Comparison of ENCODE assay signal across 17 mouse cellular contexts in genomic region chr4:33066223-33066960, GRCm38 (mm10). TPM values are rescaled to one million over a fixed set of nuclear protein-coding genes. Genes with fewer than 3 reads are reported as not detected.
DNase-seq lines count a peak whose midpoint lies in the region; ATAC-seq and TF ChIP-seq lines count a peak whose summit lies in the region.
"Had no signal": no experiment of that assay in that cellular context is flagged by ENCODE, and none has a peak within 500 bp of the region (broad histone marks: within the 10 kb centered on the region; RNA-seq: fewer than 3 reads in every experiment).

No protein-coding gene starts in this region.

- intact Hi-C loops in left cerebral cortex, postnatal 4 days (cut with DNase I): no loop called here

- H3K9ac ChIP-seq in lung, embryonic 14.5 days: no peak overlapping the region
- H3K9ac ChIP-seq in midbrain, embryonic 16.5 days (ENCODE audit: low read depth, low read length): no peak overlapping the region
- H3K9ac ChIP-seq: neural tube, embryonic 12.5 days had no signal

- DNase-seq in heart, adult 11 months: peak; percentile 70
- no peak for DNase-seq in heart, adult 9 months (ENCODE audit: low spot score in 2 of 2)
- DNase-seq in lung, embryonic 14.5 days: peak; percentile 60
- DNase-seq in lung, postnatal 10 days: no peak
- no peak for DNase-seq in neural tube, embryonic 10.5 days (ENCODE audit: extremely low spot score, low spot score)
- no peak for DNase-seq in left cerebral cortex, postnatal 4 days
- DNase-seq: kidney, adult 18-20 months; right cerebral cortex, adult 18-20 months; thymus, postnatal 14 days had no signal

- ATAC-seq in lung, embryonic 14.5 days (ENCODE audit: insufficient read depth): peak; percentile 62; the same call in 1 of the 2 replicates
- ATAC-seq in granulocyte monocyte progenitor cell, adult 5-6 weeks (replicated peaks; ENCODE audit: poor library complexity, severe bottlenecking): peak; percentile 50
- peak; percentile 39; the same call in 1 of the 2 replicates for ATAC-seq in midbrain, embryonic 16.5 days

- H3K27me3 ChIP-seq in lung, embryonic 14.5 days (ENCODE audit: insufficient read depth, low read length): no peaks in the 10 kb centered on the region
- H3K27me3 ChIP-seq in midbrain, embryonic 16.5 days (ENCODE audit: control insufficient read depth, insufficient read depth, low read depth, low read length): no peaks in the 10 kb centered on the region
- H3K27me3 ChIP-seq: neural tube, embryonic 12.5 days had no signal

- H3K9me3 ChIP-seq in lung, embryonic 14.5 days (ENCODE audit: low read depth, low read length): no peaks in the 10 kb centered on the region
- H3K9me3 ChIP-seq in midbrain, embryonic 16.5 days (replicated peaks; ENCODE audit: control insufficient read depth, low read length, poor library complexity, severe bottlenecking): no peaks in the 10 kb centered on the region
- H3K9me3 ChIP-seq: G1E; megakaryocyte, embryonic 14.5 days; neural tube, embryonic 12.5 days had no signal

- H3K4me3 ChIP-seq in lung, embryonic 14.5 days (ENCODE audit: low read depth, low read length): no peak overlapping the region
- no peak overlapping the region for H3K4me3 ChIP-seq in midbrain, embryonic 16.5 days (ENCODE audit: low read depth, low read length)
- H3K4me3 ChIP-seq: erythroblast, embryonic 14.5 days; megakaryocyte, embryonic 14.5 days; neural tube, embryonic 12.5 days had no signal

- no peak for TF ChIP-seq CTCF in lung, embryonic 14.5 days (IDR thresholded peaks at IDR 0.05; ENCODE audit: low read depth)

- peak overlapping the region; percentile 41 for H3K4me2 ChIP-seq in lung, embryonic 14.5 days
- no peak overlapping the region for H3K4me2 ChIP-seq in midbrain, embryonic 16.5 days (ENCODE audit: low read length)
- H3K4me2 ChIP-seq: neural tube, embryonic 12.5 days had no signal

- no peaks in the 10 kb centered on the region for H3K36me3 ChIP-seq in lung, embryonic 14.5 days (ENCODE audit: insufficient read depth)
- H3K36me3 ChIP-seq in midbrain, embryonic 16.5 days (ENCODE audit: control insufficient read depth, insufficient read depth, low read length): no peaks in the 10 kb centered on the region
- H3K36me3 ChIP-seq: G1E; neural tube, embryonic 12.5 days had no signal

- H3K27ac ChIP-seq in lung, embryonic 14.5 days (ENCODE audit: low read depth): no peak overlapping the region
- H3K27ac ChIP-seq in midbrain, embryonic 16.5 days (ENCODE audit: low read length): no peak overlapping the region
- H3K27ac ChIP-seq: neural tube, embryonic 12.5 days had no signal

- no peaks in the 10 kb centered on the region for H3K4me1 ChIP-seq in lung, embryonic 14.5 days (ENCODE audit: insufficient read depth)
- H3K4me1 ChIP-seq in midbrain, embryonic 16.5 days (ENCODE audit: control insufficient read depth, insufficient read depth, low read length): peaks cover 2% of the 10 kb centered on the region; the same call in 1 of the 2 replicates
- H3K4me1 ChIP-seq: neural tube, embryonic 12.5 days had no signal

- WGBS in lung, embryonic 14.5 days: 35% methylated on average over 14 of the region's 14 CpGs
- 54% methylated on average over 14 of the region's 14 CpGs for WGBS in midbrain, embryonic 16.5 days

RNA-seq across cellular contexts. Expression of gene Gabrr2, which starts 3.6 kb away (rescaled TPM):
- polyA plus RNA-seq in lung, embryonic 14.5 days (2014; fragmentation: Nextera tagmentation; extraction: Ambion mirVana): 0.14 and 0.28 TPM in 2 replicates
- not detected in 2 replicates for total RNA-seq in granulocyte monocyte progenitor cell, adult 5-6 weeks (2014; fragmentation: Nextera tagmentation)
- total RNA-seq in granulocyte monocyte progenitor cell, adult 5-6 weeks (2017): not detected in 2 replicates
- polyA plus RNA-seq in midbrain, embryonic 16.5 days (2015; fragmentation: Nextera tagmentation; extraction: Ambion mirVana): 0.34 and 0.80 TPM in 2 replicates
- total RNA-seq in left cerebral cortex, postnatal 4 days (2021): under 1 TPM in 1 of 2 experiments, not detected in 1; 0.50 TPM
- total RNA-seq: adrenal gland, postnatal 4 days; hematopoietic stem cell, adult 5-6 weeks had no signal
- polyA plus RNA-seq: erythroblast, embryonic 14.5 days; G1E had no signal

RNA-seq across cellular contexts. Expression of gene Ube2j1, which starts 35.2 kb away (rescaled TPM):
- 50.7 and 57.4 TPM in 2 replicates for polyA plus RNA-seq in lung, embryonic 14.5 days (2014; fragmentation: Nextera tagmentation; extraction: Ambion mirVana)
- 40.3 and 41.6 TPM in 2 replicates for total RNA-seq in granulocyte monocyte progenitor cell, adult 5-6 weeks (2014; fragmentation: Nextera tagmentation)
- 51.5 and 52.6 TPM in 2 replicates for total RNA-seq in granulocyte monocyte progenitor cell, adult 5-6 weeks (2017)
- polyA plus RNA-seq in midbrain, embryonic 16.5 days (2015; fragmentation: Nextera tagmentation; extraction: Ambion mirVana): 63.2 and 66.4 TPM in 2 replicates
- total RNA-seq in left cerebral cortex, postnatal 4 days (2021): 100 to 1,000 TPM; 108 to 110 TPM

Comparison
In these comparisons a context has a peak if more than half of its experiments do, and no peak if none do; other contexts are left out.
1. DNase-seq: peak in heart, adult 11 months (single experiment) and lung, embryonic 14.5 days (single experiment); none in heart, adult 9 months (0 of 2), lung, postnatal 10 days (single experiment), neural tube, embryonic 10.5 days (single experiment) and left cerebral cortex, postnatal 4 days (single experiment).
2. Peak in every context shown above with its lines, with median percentiles within 50 percentile points of each other: ATAC-seq.